Mouse (Mus musculus): ENCODE data around the gene Vmn1r69.

Gene Vmn1r69

DNA sequence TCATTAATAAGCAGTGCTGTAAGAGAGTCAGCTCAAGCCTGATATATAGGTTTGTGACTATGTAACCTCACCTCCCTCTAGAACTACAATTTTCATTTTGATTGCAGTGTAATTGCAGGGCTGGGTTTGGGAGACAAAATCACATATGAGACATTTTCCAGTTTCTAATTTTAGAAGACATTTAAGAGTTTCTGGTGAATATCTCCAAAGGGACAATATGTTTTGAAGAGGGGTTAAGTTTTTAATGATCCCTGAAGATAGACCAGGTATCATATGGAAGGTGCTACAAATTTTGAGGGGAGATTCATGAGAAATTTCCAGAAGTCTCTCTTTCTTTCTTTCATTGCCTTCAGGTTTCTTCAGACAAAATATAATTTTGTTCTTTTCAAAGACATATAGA is at the start of gene Vmn1r69:
Gene Vmn1r69, minus strand, starts transcription at position 101 of the 400 bp plus-strand sequence.
- in situ Hi-C loops (cut with MboI, MseI) = no loop called here

- in situ Hi-C loops (cut with MboI, MseI) = no loop called here
These were observed 17.8 kb upstream of the Vmn1r69 start, which contains the start of gene Vmn1r70 for GRCm38 (mm10) chr7:10631232-10631631. Gene Vmn1r70, plus strand, starts transcription at chr7:10631532.

GRCm38 (mm10) chr7:10558385-10558784 is 55.1 kb downstream of the Vmn1r69 start, which contains the start of gene Vmn1r68:
Gene Vmn1r68, minus strand, starts transcription at chr7:10558485.
- in situ Hi-C loops (cut with MboI, MseI) = no loop called here
